Mouse (Mus musculus): ENCODE measurements around the gene Gm20388.

The Gm20388 gene

DNA sequence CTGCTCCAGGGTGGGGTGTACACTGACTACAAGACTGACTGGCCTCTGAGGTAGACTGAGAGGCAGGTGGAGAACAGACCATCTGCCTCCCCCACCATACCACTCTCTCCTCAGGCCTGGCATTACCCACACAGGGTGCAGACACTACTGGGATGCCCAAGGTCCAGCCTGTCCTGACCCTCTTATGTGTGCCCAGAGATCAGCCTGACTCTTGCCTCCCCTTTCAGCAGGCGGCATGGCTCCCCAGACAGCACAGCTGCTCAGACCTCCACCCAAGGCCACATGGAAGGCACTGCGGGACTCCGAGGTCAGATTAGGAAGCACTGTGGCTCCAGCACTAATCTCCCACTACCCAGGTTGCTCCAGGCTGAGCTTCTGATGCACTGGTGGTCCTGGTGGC is 2760.1 kb downstream of the Gm20388 start:
- no peak for DNase-seq (ENCODE audit: low read depth, low spot score)

DNA sequence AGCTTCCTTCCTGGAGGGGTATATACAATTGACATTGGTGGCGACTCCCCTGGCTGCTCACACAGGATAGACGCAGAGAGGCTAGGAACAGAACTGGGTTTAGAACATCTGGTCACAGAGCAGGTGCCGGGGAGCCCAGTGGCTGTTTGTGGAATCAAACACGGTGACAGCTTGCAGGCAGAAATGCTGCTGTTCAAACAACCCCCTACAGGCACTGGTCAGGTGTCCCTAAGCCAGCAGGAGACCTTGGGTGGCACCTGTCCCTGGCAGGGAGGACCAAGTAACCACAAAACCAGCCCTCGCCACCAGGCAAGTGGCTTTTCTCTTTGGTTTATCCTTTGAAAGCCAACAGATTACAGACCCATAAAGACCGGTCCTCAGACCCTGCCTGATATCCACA is 2761.3 kb downstream of the Gm20388 start:
- no peak for DNase-seq (ENCODE audit: low read depth, low spot score)

DNA sequence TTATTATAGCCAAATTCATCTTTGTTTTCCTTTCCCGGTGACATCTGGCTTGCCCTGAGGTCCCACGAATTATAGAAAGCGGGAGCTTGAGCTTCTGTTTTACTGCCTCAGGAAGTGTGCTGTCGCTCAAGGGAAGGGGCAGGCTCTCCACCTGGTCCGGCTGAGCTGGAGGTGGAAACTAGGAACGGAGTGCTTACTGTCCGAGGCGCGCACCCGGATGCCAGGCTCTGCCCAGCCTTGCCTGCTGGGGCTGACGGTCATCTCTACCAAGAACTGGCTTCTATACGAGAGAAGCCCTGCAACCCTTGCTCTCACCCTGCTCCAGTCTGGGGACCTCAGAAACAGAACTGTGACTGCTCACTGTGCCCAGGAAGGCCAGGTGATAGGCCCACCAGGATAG is 2763.3 kb downstream of the Gm20388 start:
- no peak for DNase-seq (ENCODE audit: low read depth, low spot score)

DNA sequence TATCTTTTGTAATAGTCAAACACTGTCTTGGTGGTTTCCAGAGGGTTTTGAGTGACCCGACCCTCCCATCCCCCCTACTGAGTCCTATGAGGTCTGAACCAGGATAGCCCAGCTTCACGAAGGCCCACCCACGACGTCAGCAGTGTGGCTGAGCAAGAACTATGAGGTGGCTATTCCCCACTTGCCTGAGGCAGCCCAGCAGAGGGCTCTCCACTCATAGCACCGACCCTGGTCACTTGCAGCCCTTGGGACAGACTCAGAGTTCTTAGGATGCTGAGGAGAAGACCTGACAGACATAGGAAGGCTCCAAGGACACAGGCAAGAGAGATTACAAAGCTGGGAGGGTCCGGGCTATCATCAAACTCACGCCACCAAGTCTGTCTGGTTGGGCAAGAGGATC is 2764.4 kb downstream of the Gm20388 start:
- peak; percentile 61 for DNase-seq (ENCODE audit: low read depth, low spot score)

DNA sequence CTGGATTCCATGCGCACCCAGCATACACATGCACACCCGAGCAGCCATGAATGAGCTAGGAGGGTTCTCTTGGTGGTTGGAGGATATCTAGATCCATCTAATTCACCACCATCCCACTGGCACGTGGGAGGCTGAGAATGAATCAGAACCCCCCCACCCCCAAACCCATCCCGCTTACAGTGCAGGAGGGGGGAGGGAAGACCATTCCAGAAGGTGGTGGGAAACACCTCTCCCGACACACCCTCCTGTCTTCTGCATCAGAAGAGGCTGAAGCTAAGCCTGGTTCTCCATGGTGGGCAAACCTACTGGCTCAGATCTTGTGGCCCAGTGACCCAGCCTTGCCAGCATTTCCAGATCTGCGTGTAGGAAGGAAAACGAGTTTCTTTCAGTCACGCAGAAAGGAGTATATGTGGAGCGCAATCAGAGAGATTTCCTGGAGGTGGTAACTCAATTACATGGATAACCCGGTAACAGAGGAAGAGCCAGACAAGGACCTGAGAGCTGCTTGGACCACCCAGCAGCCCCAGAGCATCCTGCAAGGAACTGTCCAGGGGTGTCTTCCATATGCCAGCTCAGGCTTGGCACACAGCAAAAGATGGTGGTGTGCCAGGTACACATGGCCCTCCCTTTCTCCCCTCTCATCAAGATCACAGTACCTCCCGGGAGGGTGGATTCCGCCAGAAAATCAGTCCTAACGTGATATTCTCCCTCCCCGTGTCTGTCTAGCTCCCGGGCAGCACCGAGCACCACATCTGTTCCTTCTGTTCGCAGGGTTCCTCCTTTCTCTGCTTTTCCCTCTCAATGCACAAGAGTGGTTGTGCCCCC is 2765.2 kb downstream of the Gm20388 start:
- DNase-seq (ENCODE audit: low read depth, low spot score): peak; percentile 78

DNA sequence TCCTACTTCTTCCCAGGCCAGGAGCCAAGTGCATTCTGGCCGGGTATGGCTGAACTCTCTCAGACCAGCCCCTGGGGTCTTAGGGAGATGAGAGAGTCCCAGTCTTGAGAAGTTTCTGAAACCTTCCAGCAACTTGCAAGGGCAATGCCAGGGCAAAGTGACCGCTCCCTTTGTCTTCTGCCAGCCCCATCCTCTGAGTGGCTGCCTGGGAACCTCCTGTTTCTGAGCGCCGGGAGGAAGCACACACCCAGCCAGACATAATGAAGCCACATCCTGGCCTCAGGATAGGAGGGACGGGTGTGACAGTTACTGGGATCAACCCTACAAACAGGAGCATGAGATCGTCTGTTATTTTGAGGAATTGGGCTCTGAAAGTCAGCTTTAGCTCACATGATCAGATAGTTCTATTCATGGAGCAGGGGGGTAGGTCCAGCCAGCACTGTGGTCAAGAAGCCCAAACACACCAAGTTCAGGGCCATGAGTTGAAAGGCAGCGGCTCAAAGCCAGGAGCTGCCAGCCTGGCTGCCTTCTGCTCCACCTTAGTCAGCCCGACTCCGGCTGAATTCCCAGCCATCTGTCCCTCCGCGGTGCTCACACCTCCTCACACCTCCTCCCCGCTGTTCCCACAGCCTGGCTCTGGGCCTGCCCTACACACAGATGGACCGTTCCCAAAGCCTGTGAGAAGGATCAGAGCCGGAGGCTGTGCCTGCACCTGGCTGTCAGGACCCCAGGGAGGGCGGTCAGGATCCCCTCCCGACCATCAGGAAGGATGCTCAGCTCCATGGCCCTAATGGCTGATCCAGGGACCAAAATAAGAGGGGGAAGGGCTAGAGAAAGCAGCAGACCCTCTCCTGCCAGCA is 2766.2 kb downstream of the Gm20388 start:
- peak; percentile 99 for DNase-seq (ENCODE audit: low read depth, low spot score)

DNA sequence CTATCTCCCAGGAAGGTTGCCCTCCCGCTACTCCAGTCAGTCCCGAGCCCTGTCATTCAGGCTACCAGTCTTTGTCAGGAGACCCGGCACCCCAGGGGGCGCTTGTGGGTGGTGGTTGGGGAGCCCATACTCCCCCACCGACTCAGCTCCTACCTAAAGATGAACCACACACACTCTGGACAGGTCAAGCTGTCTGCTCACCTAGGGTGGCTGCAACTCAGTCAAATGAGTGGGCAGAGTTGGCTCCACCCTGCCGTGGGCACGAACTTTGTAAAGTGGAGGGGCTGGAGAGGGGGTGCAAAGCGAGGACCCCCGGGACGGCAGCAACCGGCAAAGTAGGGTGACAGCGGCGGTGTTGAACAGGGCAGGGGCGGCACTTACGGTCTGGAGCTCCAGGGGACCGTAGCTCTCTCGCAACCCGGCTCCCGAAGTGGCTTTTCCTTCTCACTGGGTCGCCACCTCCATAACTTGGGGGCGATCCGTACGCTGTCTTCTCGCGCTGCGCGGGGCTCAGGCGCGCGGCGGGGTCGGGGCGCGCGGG is 2766.9 kb downstream of the Gm20388 start:
- DNase-seq (ENCODE audit: low read depth, low spot score): no peak

DNA sequence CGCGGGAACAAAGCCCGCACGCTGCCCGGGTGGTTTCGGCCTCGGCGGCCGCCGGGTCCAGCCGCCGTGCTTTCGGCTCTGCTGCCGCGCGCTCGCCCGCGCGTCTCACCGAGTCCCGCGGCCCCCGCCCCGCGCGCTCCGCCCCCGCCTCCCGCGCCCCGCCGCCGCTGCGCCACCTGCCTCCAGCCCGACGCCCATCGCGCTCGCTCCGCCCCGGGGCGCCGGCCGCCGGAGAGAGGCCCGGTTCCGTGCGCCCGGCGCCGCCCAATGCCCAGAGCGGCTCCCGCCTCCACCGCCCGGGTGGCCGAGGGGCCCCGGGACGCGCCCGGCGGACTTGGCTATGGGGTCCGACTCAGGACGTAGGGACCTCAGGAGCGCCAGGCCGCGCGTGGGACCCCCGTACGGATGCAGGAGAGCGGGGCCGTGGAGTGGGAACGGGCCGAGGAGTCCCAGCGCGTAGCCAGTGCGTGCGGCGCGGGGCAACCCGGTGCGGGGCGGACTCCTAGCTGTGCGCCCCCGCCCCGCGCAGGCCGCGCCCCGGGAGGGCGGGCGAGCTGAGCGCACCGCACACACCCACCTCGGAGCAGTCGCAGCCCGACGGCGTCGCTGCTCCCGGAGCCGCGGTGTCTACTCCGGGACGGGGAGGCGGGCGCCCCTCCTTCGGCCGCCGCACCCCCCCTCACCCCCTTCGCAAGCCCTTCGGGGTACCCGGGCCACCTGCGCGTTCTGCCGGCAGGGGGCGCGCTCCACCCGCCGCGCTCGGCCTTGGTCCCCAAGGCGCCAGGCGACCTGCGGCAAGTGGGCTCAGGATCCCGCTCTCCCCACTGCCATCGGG is 2767.6 kb downstream of the Gm20388 start:
- DNase-seq (ENCODE audit: low read depth, low spot score): peak; percentile 86

DNA sequence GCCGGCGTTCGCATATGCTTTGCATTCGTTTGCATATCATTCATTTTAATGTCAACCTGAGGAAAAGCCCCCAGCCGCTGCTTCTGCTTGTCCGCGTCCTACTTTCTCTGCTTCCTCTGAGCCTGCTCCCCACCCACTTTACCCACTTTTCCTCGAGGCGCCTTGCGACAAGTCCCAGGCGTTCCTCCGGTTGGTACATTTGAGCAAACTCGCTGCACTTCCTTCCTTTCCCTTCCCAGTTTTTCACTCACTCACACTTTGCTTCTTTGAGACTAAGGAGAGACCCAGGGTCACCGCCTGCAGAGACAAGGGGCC is 2768.2 kb downstream of the Gm20388 start:
- no peak for DNase-seq (ENCODE audit: low read depth, low spot score)

DNA sequence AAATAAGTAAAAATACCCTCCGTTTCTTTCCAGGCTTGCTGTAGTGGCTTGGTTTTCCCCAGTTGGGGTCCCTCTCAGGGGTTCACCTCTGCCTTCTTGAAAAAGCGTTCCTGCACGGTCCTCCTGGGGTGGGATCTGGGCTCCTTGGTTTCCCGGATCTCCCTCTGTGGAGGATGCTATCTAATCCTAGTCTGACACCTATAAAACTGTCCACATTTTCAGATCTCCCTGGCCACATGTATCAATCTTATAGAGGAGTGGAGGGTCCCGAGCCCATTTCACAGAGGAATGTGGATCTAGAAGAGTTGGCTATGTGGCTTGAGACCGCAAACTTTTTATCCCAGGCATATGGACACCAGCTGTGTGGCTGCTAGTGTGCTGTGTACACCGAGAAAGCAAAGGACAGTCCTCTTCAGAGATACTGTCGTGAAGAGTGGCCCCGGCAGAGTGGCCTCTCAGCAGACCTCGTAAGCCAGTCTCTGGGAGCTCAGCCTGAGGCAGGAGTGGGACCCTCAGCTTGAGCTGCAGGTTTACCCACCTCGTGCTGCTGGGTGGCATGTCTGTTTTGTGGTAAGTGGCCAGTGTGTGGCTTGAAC is 2768.8 kb downstream of the Gm20388 start:
- no peak for DNase-seq (ENCODE audit: low read depth, low spot score)

DNA sequence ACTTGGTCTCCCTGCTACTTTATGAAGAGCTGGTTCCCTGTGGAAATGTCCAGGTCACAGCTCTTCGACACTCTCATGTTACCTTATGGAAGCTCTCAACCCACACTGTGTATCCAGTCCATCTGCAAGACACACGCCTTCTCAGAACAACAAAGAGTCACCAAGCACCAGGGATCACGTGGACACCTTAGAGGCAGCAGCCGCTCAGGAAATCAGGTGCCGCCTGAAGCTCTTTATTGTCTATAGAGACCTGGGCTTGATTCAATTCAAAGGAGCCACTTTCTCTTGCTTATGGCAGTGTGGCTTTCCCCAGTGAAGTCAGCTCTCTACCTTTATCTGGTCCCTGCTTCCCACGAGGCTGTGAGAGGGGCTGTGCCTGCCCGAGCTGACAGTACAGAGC is 2769.5 kb downstream of the Gm20388 start:
- no peak for DNase-seq (ENCODE audit: low read depth, low spot score)

DNA sequence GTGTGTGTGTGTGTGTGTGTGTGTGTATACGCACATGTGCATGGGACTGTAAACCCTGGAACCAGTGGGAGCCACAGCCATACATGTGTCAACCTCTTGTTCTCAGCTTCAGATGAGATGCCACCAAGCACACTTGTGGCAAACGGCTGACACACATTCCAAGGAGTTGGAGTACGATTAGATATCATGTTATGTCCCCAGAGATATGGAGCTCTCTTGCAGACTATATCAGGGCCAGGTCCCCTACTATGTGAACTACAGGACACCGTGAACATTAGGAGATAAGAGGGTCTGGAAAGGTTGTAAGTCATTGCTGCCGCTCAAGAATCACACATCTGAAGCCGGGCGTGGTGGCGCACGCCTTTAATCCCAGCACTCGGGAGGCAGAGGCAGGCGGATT is 2772.2 kb downstream of the Gm20388 start:
- no peak for DNase-seq (ENCODE audit: low read depth, low spot score)

DNA sequence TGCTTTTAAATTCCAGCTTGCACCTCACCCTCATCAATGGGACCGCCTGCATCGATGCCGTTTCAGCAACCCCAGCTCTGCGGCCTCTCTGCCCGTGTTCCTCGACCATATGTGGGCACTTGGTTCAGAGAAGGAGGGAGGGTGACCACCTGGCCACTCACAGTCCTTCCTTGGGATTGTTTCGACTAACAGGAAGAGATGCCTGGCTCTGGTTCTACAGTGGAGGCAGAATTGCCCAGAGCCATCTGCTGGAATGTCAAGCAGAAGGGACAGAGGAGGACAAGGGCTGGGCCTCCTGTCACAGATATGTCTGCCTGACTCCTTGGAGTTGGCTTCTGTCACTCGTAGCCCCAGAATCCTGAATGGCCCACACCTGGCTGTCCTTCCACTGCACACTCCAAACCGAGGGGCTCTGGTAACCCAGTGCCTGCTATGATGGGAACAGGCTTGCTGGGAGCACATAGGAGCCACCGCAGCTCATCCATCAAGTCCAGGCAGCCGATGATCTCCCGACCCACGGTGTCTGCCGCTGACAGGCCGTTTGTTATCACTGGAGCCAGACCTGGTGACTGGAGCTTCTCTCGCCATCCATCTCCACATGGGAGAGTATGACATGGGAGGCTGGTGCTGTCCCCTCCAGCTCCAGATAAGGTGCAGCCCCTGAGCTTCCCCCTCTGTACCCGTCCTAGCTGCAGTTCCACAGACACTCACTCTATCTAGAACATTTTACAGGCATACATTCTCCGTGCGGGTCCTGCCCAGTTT is 2774.6 kb downstream of the Gm20388 start:
- DNase-seq (ENCODE audit: low read depth, low spot score): peak; percentile 91

DNA sequence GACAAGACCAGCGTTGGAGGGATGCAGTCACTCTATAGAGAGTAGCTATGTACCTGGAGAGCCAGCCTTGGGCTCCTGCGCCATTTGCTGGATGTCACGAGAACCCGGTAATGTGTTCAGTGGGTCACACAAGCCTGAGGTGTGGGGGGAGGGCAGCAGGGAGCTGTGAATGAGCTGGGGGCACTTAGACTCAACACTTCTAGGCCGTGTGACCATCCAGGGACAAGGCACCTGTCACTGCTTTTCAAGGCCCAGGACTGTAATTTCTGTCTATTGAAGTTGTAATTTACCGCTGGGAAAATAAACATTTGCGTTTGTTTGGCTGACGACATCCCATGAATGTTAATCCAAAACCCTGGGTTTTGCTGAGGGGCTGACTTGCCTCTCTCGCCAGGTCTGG is 2776.2 kb downstream of the Gm20388 start:
- DNase-seq (ENCODE audit: low read depth, low spot score): no peak

DNA sequence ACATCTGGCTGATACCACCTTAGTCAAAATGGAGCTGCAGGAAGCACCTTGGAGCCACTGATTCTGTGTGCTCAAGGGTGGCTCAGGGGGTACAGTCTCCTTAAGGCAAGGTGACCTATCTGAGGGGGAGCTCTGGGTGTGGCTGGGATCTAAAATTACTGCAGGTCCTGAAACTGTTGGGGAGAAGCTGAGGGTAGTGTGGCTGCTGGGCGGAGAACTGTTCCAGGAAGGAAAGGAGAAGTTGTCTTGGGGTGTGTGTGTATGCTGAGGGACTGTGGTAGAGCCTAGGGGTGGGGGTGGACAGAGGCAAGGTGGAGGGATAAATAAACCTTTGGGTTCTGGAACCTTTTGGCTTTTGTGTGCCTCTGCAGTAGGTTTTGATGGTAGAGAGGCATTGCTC is 2778.7 kb downstream of the Gm20388 start:
- no peak for DNase-seq (ENCODE audit: low read depth, low spot score)

DNA sequence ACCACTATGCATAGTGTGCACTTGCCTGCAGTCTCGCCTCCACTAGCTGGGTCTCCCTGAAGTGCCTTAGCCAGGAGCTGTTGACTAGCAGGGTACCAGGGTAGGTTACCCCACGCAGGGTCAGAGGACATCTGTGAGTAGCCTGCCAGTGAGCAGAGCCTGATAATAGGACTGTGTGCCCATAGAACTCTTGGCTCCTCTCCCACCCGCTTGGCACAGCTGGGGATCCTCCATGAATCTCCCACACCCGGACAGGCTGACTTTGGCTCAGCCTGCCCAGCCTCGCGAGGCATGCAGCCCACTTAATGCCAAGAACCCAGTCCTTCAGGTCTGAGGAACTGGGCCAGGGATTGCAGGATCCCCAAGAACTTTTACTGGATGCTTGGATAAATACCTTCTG is 2780.4 kb downstream of the Gm20388 start:
- DNase-seq (ENCODE audit: low read depth, low spot score): peak; percentile 44

DNA sequence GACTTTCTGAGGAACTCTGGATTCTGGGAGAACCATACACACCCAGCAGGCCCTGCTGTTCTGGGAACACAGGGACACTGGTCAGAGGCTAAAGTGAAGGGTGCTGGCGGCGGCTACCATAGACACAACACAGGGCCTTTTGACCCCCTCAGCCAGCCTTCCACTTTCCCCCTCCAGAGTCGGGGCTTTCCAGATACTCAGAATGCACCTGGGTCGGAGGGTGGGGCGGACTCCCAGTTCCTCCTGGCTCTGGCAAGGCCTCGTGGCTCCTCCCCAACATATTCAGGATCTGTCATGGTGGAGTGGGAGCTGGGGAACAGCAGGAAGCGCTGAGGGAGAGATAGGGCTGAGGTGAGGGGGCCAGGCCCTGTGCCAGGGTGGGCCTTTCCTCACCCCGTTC is 2781.5 kb downstream of the Gm20388 start:
- DNase-seq (ENCODE audit: low read depth, low spot score): no peak

DNA sequence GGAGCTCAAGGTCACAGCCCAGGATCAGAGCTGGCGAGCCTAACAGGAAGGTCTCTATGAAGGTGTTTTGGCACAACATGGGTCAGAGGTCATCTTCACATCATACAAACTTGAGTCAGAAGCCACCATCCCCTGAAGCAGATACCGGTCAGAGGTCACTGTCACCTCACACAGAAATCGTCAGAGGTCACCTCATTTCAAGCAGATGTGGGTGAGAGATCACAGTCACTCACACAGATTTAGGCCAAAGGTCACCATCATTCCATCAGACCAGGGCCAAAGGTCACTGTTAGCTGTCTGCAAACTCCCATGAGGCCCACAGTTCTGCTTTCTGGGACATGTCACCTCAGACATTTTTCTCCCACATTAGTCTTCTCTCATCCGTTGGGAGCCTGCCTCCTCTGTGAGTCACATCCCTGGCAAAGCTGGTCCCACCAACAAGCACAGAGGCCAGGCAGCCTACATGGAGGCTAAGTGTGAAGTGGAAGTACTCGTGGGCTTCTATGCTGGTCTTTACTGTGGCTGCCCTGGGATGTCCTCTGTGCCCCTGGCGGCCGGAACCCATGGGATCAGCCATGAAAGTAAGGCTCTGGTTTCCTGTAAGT is 2784.9 kb downstream of the Gm20388 start:
- DNase-seq (ENCODE audit: low read depth, low spot score): peak; percentile 80

DNA sequence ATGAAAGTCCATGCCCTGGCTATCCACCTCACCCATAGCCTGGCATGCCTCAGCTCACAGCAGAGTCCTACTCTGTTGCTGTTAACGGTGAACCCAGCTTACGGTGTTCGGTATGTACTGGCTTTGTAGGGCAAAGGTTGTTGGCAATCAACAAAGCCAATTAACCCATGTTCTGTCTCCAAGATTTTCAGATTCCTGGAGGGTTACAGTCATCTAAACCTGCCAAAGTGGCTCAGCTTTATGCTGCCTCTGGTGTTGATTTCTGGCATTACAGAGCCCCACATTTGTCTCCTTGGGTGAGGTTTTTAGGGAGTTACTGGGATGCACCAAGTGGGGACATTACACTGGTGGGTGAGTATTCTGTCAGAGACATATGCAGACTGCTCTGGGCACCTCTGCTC is 2786.5 kb downstream of the Gm20388 start:
- DNase-seq (ENCODE audit: low read depth, low spot score): peak; percentile 60

DNA sequence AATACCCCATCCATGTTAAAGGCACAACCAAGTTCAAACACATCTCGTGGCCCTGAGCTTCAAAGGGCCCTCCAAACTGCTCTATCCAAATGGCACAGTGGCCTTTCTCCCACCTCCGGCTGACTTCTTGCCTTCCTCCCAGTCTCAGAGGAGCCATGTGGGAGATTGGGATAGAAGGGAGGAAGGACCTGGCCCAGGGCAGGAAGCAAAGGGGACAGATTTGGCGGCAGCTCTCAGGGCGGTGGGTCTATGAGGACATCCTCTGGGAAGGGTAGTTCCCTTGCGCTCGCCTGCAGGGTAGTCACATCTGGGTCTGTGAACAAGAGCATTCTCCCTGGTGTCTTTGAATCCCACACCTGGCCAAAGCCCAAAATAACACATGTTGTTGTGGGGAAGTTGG is 2786.9 kb downstream of the Gm20388 start:
- DNase-seq (ENCODE audit: low read depth, low spot score): no peak
